Mouse (Mus musculus): ENCODE measurements at regions not wholly inside any gene's neighbourhood (a gene's known extent, or its start where the extent isn't known, plus 50 kb on each side); places are given as distances from the start of the nearest gene placed in this dataset.
A peak's percentile ranks its signal among the peaks of the same experiment; 100 is the strongest.

GRCm38 (mm10) chr2:61201387-61201786 is 238.4 kb upstream of the Rbms1 start:
- H3K4me3 ChIP-seq (ENCODE audit: insufficient read depth, low read length), result no peak overlapping the region
- H3K4me1 ChIP-seq (ENCODE audit: control insufficient read depth, insufficient read depth, low read length), result no peaks in the 10 kb centered on the region
- TF ChIP-seq POLR2A (IDR thresholded peaks at IDR 0.05; ENCODE audit: low read depth, low read length) (no peak), CTCF (IDR thresholded peaks at IDR 0.05; ENCODE audit: borderline replicate concordance, insufficient read depth, low read length) (no peak)
- H3K27ac ChIP-seq (ENCODE audit: insufficient read depth, low read length), result no peak overlapping the region

DNA sequence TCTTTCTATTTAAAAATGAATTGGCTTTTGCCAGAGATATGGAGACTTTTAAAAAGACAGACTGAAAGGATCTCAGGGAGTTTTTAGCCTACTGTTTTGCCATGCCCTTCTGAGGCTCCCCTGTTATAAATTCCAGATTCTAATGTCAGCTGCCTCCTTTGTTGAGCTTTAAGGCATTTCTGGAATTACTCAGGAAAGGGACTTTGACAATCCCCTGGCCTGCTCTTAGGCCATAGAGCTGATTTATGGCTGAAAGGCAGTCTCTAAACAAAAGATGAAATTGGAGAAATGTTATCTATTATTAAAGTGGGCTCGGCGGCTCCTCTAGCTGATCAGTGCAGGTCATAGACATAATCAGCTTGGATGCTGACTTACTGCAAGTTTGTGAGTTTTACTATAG is 231.0 kb upstream of the Rbms1 start:
- Histone ChIP-seq H3K4me3 (ENCODE audit: insufficient read depth, low read length) (no peak overlapping the region), H3K4me1 (ENCODE audit: control insufficient read depth, insufficient read depth, low read length) (no peaks in the 10 kb centered on the region), H3K27ac (ENCODE audit: insufficient read depth, low read length) (no peak overlapping the region; the same call in 1 of the 2 replicates)
- no peak for TF ChIP-seq POLR2A (IDR thresholded peaks at IDR 0.05; ENCODE audit: low read depth, low read length)
- TF ChIP-seq CTCF (IDR thresholded peaks at IDR 0.05; ENCODE audit: borderline replicate concordance, insufficient read depth, low read length), result no peak

- no peak for TF ChIP-seq CTCF (IDR thresholded peaks at IDR 0.05; ENCODE audit: borderline replicate concordance, insufficient read depth, low read length)
- no peak overlapping the region for H3K27ac ChIP-seq (ENCODE audit: insufficient read depth, low read length)
- H3K4me1 ChIP-seq (ENCODE audit: control insufficient read depth, insufficient read depth, low read length), result no peaks in the 10 kb centered on the region
- H3K4me3 ChIP-seq (ENCODE audit: insufficient read depth, low read length), result no peak overlapping the region
Measured at GRCm38 (mm10) chr2:61182424-61182979, 219.5 kb upstream of the Rbms1 start.

- TF ChIP-seq CTCF (IDR thresholded peaks at IDR 0.05; ENCODE audit: borderline replicate concordance, insufficient read depth, low read length) (no peak), POLR2A (IDR thresholded peaks at IDR 0.05; ENCODE audit: low read depth, low read length) (no peak)
- Histone ChIP-seq H3K4me3 (ENCODE audit: insufficient read depth, low read length) (no peak overlapping the region), H3K27ac (ENCODE audit: insufficient read depth, low read length) (no peak overlapping the region), H3K4me1 (ENCODE audit: control insufficient read depth, insufficient read depth, low read length) (no peaks in the 10 kb centered on the region)
Measured at GRCm38 (mm10) chr2:61177801-61178200, 214.8 kb upstream of the Rbms1 start.

GRCm38 (mm10) chr2:61176807-61177206 is 213.8 kb upstream of the Rbms1 start:
- Histone ChIP-seq H3K4me3 (ENCODE audit: insufficient read depth, low read length) (no peak overlapping the region), H3K4me1 (ENCODE audit: control insufficient read depth, insufficient read depth, low read length) (no peaks in the 10 kb centered on the region), H3K27ac (ENCODE audit: insufficient read depth, low read length) (no peak overlapping the region)
- TF ChIP-seq POLR2A (IDR thresholded peaks at IDR 0.05; ENCODE audit: low read depth, low read length) (no peak), CTCF (IDR thresholded peaks at IDR 0.05; ENCODE audit: borderline replicate concordance, insufficient read depth, low read length) (no peak)

GRCm38 (mm10) chr2:61173581-61173980 is 210.6 kb upstream of the Rbms1 start:
- Histone ChIP-seq H3K4me3 (ENCODE audit: insufficient read depth, low read length) (no peak overlapping the region), H3K27ac (ENCODE audit: insufficient read depth, low read length) (peak overlapping the region; percentile 34; the same call in 1 of the 2 replicates), H3K4me1 (ENCODE audit: control insufficient read depth, insufficient read depth, low read length) (no peaks in the 10 kb centered on the region)
- TF ChIP-seq POLR2A (IDR thresholded peaks at IDR 0.05; ENCODE audit: low read depth, low read length), result no peak
- no peak for TF ChIP-seq CTCF (IDR thresholded peaks at IDR 0.05; ENCODE audit: borderline replicate concordance, insufficient read depth, low read length)

- Histone ChIP-seq H3K4me1 (ENCODE audit: control insufficient read depth, insufficient read depth, low read length) (0 out of 2 replicates have a peak, but pooled peaks cover 2% of the 10 kb centered on the region), H3K4me3 (ENCODE audit: insufficient read depth, low read length) (no peak overlapping the region), H3K27ac (ENCODE audit: insufficient read depth, low read length) (no peak overlapping the region)
- TF ChIP-seq POLR2A (IDR thresholded peaks at IDR 0.05; ENCODE audit: low read depth, low read length) (no peak), CTCF (IDR thresholded peaks at IDR 0.05; ENCODE audit: borderline replicate concordance, insufficient read depth, low read length) (no peak)
Measured at GRCm38 (mm10) chr2:61161336-61161735, 198.3 kb upstream of the Rbms1 start.

GRCm38 (mm10) chr2:61159761-61160160 is 196.8 kb upstream of the Rbms1 start:
- Histone ChIP-seq H3K4me1 (ENCODE audit: control insufficient read depth, insufficient read depth, low read length) (0 out of 2 replicates have a peak, but pooled peaks cover 2% of the 10 kb centered on the region), H3K4me3 (ENCODE audit: insufficient read depth, low read length) (no peak overlapping the region), H3K27ac (ENCODE audit: insufficient read depth, low read length) (no peak overlapping the region)
- TF ChIP-seq POLR2A (IDR thresholded peaks at IDR 0.05; ENCODE audit: low read depth, low read length) (no peak), CTCF (IDR thresholded peaks at IDR 0.05; ENCODE audit: borderline replicate concordance, insufficient read depth, low read length) (no peak)

GRCm38 (mm10) chr2:61138998-61139631 is 176.1 kb upstream of the Rbms1 start:
- Histone ChIP-seq H3K27ac (ENCODE audit: insufficient read depth, low read length) (peak overlapping the region; percentile 94), H3K4me1 (ENCODE audit: control insufficient read depth, insufficient read depth, low read length) (peaks cover 9% of the 10 kb centered on the region), H3K4me3 (ENCODE audit: insufficient read depth, low read length) (peak overlapping the region; percentile 12; the same call in 1 of the 2 replicates)
- TF ChIP-seq POLR2A (IDR thresholded peaks at IDR 0.05; ENCODE audit: low read depth, low read length) (peak; percentile 12; the same call in 1 of the 2 replicates), CTCF (IDR thresholded peaks at IDR 0.05; ENCODE audit: borderline replicate concordance, insufficient read depth, low read length) (no peak)

- no peak for TF ChIP-seq POLR2A (IDR thresholded peaks at IDR 0.05; ENCODE audit: low read depth, low read length)
- Histone ChIP-seq H3K4me1 (ENCODE audit: control insufficient read depth, insufficient read depth, low read length) (peaks cover 9% of the 10 kb centered on the region), H3K27ac (ENCODE audit: insufficient read depth, low read length) (peak overlapping the region; percentile 92), H3K4me3 (ENCODE audit: insufficient read depth, low read length) (no peak overlapping the region)
Measured at GRCm38 (mm10) chr2:61138625-61138997, 175.6 kb upstream of the Rbms1 start.

Measured in embryonic fibroblast, embryonic 13.5 days (primary cell).